Mouse (Mus musculus) thymus, postnatal 10 days (tissue): ENCODE results near the gene Isl1.

ENCODE experiments used
- DNase-seq, 2 experiments: peaks; one replicate each; pipeline ENCODE4 v3.0.0; 2021; ENCODE audit warnings: low spot score in 2 of 2

Gene Isl1

GRCm38 (mm10) chr13:116294734-116295133 is 14.8 kb downstream of the Isl1 start:
- no peak for DNase-seq

DNA sequence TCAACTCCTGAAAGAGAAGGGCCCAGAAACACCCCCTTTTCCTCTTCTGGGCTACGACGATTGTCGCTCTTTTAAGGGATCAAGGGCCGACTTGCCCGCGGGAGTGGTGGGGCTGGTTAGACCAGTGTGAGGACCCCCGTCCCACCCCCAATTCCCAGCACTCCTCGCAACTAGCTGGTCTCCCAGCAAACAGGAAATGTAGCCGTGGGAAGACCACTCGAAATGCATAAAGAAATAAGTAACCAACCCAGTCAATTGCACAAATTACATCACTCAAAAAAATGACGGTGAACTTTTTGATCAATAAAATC is 15.4 kb downstream of the Isl1 start:
- DNase-seq, result no peak

GRCm38 (mm10) chr13:116293301-116294150 is 16.0 kb downstream of the Isl1 start:
- DNase-seq, result no peak

DNA sequence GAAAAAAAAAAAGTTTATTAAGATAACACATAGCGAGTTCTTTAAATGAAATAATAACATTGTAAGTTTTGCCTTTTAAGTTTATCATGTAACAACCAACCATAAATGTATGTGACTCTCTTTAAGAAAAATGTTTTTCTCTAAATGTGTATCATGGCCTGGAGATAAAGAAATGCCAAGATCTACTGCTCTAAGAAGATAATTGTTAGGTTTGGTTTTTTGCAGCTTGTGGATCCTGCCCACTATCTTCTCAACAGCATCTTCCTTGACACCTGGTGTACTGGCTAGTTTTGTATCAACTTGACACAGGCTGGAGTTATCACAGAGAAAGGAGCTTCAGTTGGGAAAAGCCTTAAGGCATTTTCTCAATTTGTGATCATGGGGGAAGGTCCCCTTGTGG is 19.8 kb downstream of the Isl1 start:
- no peak for DNase-seq

GRCm38 (mm10) chr13:116279207-116279772 is 30.2 kb downstream of the Isl1 start:
- DNase-seq, result no peak
